Mouse (Mus musculus) lung, adult 2 months (tissue): Measurements from ENCODE around the gene Tctn1. TPM values are rescaled to one million over a fixed set of nuclear protein-coding genes. Genes with fewer than 3 reads are reported as not detected.

Experiments used
- DNase-seq: peaks from one replicate; pipeline ENCODE4 v3.0.0; 2022
- H3K4me1 ChIP-seq: fragments of 200-500 bp; 2 replicates; pipeline ENCODE4 v1.6.1; 2011; ENCODE audit warnings: low read length; ENCODE audit not compliant: control insufficient read depth, insufficient read depth
- H3K4me3 ChIP-seq: fragments of 200-500 bp; replicated peaks from 2 replicates; pipeline ENCODE3; 2011; ENCODE audit warnings: low read depth, mild to moderate bottlenecking, control low read depth, low read length; ENCODE audit errors: extremely low read depth
- CTCF ChIP-seq: fragments of 200-500 bp; IDR thresholded peaks from 2 replicates; pipeline ENCODE4 v1.5.1; 2011; ENCODE audit warnings: mild to moderate bottlenecking, low read length, control low read depth; ENCODE audit not compliant: insufficient read depth
- POLR2A ChIP-seq: fragments of 200-500 bp; IDR thresholded peaks from 2 replicates; pipeline ENCODE4 v1.6.1; 2011; ENCODE audit warnings: low read depth, mild to moderate bottlenecking, control low read depth, low read length, borderline replicate concordance; ENCODE audit errors: extremely low read depth
- WGBS: fragments of 180-500 bp; shearing (Covaris S2); methylation state at CpG from one replicate; pipeline ENCODE4 v1.1.7; 2018; 5-methylcytosine and 5-hydroxymethylcytosine counted together
- polyA plus RNA-seq: library from polyadenylated mRNA; depleted of rRNA; stranded (reverse); fragments of >200 nt; gene quantifications from 2 replicates; pipeline ENCODE4 v1.2.3, GENCODE M21; 2012

The Tctn1 gene
- polyA plus RNA-seq, 1 experiment, result 33.2 TPM

- Histone ChIP-seq H3K4me1 (peaks cover 12% of the 10 kb centered on the region), H3K4me3 (peak overlapping the region; percentile 24)
- WGBS, result 81% methylated on average over 10 of the region's 10 CpGs
- DNase-seq, result no peak
- TF ChIP-seq POLR2A (no peak), CTCF (no peak)
Measured at GRCm38 (mm10) chr5:122286191-122286590, 21.9 kb upstream of the Tctn1 start.

- TF ChIP-seq CTCF (no peak), POLR2A (no peak)
- no peak for DNase-seq
- 38% methylated on average over 7 of the region's 7 CpGs for WGBS
- Histone ChIP-seq H3K4me1 (peaks cover 16% of the 10 kb centered on the region), H3K4me3 (peak overlapping the region; percentile 39)
Measured at GRCm38 (mm10) chr5:122285767-122286150, 21.5 kb upstream of the Tctn1 start.

GRCm38 (mm10) chr5:122285029-122285766 is 20.9 kb upstream of the Tctn1 start:
- TF ChIP-seq POLR2A (no peak), CTCF (no peak)
- under 1% methylated on average over 34 of the region's 34 CpGs for WGBS
- peaks cover 19% of the 10 kb centered on the region for H3K4me1 ChIP-seq
- DNase-seq, result peak; percentile 47
- peak overlapping the region; percentile 89 for H3K4me3 ChIP-seq

GRCm38 (mm10) chr5:122284183-122285028 is 20.1 kb upstream of the Tctn1 start, which contains the start of gene Pptc7:
Gene Pptc7, plus strand, starts transcription at chr5:122284365.
- TF ChIP-seq POLR2A (peak; percentile 47; the same call in 1 of the 2 replicates), CTCF (no peak)
- peak within 1 kb of the TSS; percentile 89 for H3K4me3 ChIP-seq
- under 1% methylated on average over 100 of the region's 114 CpGs for WGBS
- DNase-seq, result peak; percentile 79
- peaks cover 21% of the 10 kb centered on the region for H3K4me1 ChIP-seq

GRCm38 (mm10) chr5:122283828-122284182 is 19.5 kb upstream of the Tctn1 start:
- TF ChIP-seq CTCF (no peak), POLR2A (no peak)
- WGBS, result 13% methylated on average over 2 of the region's 2 CpGs
- peaks cover 21% of the 10 kb centered on the region for H3K4me1 ChIP-seq
- no peak overlapping the region for H3K4me3 ChIP-seq
- no peak for DNase-seq

- no peak for TF ChIP-seq CTCF
- TF ChIP-seq POLR2A, result no peak
- WGBS, result 14% methylated on average over 19 of the region's 19 CpGs
- Histone ChIP-seq H3K4me3 (no peak overlapping the region), H3K4me1 (peaks cover 11% of the 10 kb centered on the region)
- peak; percentile 57 for DNase-seq
Measured at GRCm38 (mm10) chr5:122280827-122281462, 16.7 kb upstream of the Tctn1 start.

GRCm38 (mm10) chr5:122280422-122280826 is 16.2 kb upstream of the Tctn1 start:
- Histone ChIP-seq H3K4me3 (no peak overlapping the region), H3K4me1 (peaks cover 10% of the 10 kb centered on the region; the same call in 1 of the 2 replicates)
- 26% methylated on average over 6 of the region's 6 CpGs for WGBS
- DNase-seq, result peak; percentile 54
- TF ChIP-seq CTCF (no peak), POLR2A (no peak)

- TF ChIP-seq POLR2A, result no peak
- Histone ChIP-seq H3K4me1 (peaks cover 10% of the 10 kb centered on the region; the same call in 1 of the 2 replicates), H3K4me3 (no peak overlapping the region)
- no peak for DNase-seq
- WGBS, result 55% methylated on average over 12 of the region's 12 CpGs
Measured at GRCm38 (mm10) chr5:122279799-122280421, 15.7 kb upstream of the Tctn1 start.

GRCm38 (mm10) chr5:122278946-122279345 is 14.7 kb upstream of the Tctn1 start:
- Histone ChIP-seq H3K4me3 (no peak overlapping the region), H3K4me1 (peaks cover 10% of the 10 kb centered on the region; the same call in 1 of the 2 replicates)
- no peak for DNase-seq
- TF ChIP-seq CTCF, result no peak
- no peak for TF ChIP-seq POLR2A
- WGBS, result 85% methylated on average over 7 of the region's 7 CpGs
